Mouse (Mus musculus): ENCODE results near the gene Large1. TPM values are rescaled to one million over a fixed set of nuclear protein-coding genes. Genes with fewer than 3 reads are reported as not detected.
A peak's percentile ranks its signal among the peaks of the same experiment; 100 is the strongest.
"Not testable (repeated sequence)": the region's sequence is repeated elsewhere in the genome, so short reads cannot be mapped to it uniquely, and the experiment has no call there.

Large1 gene
- polyA plus RNA-seq, 1 experiment from 2014 or later = 13.8 TPM

GRCm38 (mm10) chr8:73052414-73052813 is 300.9 kb downstream of the Large1 start:
- Histone ChIP-seq H3K9me3 (replicated peaks) (no peaks in the 10 kb centered on the region), H3K27me3 (no peaks in the 10 kb centered on the region), H3K4me2 (replicated peaks) (no peak overlapping the region), H3K36me3 (no peaks in the 10 kb centered on the region), H3K27ac (no peak overlapping the region), H3K9ac (no peak overlapping the region), H3K4me3 (no peak overlapping the region), H3K4me1 (no peaks in the 10 kb centered on the region)
- ATAC-seq (ENCODE audit: low FRiP score) = no peak
- 78% methylated on average over 1 of the region's 1 CpGs for WGBS

- no peak overlapping the region for H3K4me2 ChIP-seq (replicated peaks)
- H3K9me3 ChIP-seq (replicated peaks) = no peaks in the 10 kb centered on the region
- H3K4me3 ChIP-seq = no peak overlapping the region
- no peak overlapping the region for H3K27ac ChIP-seq
- 98% methylated on average over 3 of the region's 3 CpGs for WGBS
- no peak overlapping the region for H3K9ac ChIP-seq
- no peaks in the 10 kb centered on the region for H3K36me3 ChIP-seq
- no peaks in the 10 kb centered on the region for H3K27me3 ChIP-seq
- no peaks in the 10 kb centered on the region for H3K4me1 ChIP-seq
- ATAC-seq (ENCODE audit: low FRiP score) = no peak
Measured at GRCm38 (mm10) chr8:73048136-73048535, 305.2 kb downstream of the Large1 start.

- ATAC-seq (ENCODE audit: low FRiP score) = no peak
- H3K9ac ChIP-seq = no peak overlapping the region
- no peak overlapping the region for H3K27ac ChIP-seq
- no peaks in the 10 kb centered on the region for H3K4me1 ChIP-seq
- no peaks in the 10 kb centered on the region for H3K27me3 ChIP-seq
- no peak overlapping the region for H3K4me2 ChIP-seq (replicated peaks)
- no peaks in the 10 kb centered on the region for H3K9me3 ChIP-seq (replicated peaks)
- no peaks in the 10 kb centered on the region for H3K36me3 ChIP-seq
- no peak overlapping the region for H3K4me3 ChIP-seq
Measured at GRCm38 (mm10) chr8:73029787-73030186, 323.6 kb downstream of the Large1 start.

GRCm38 (mm10) chr8:73018241-73018640 is 335.1 kb downstream of the Large1 start:
- H3K9ac ChIP-seq = no peak overlapping the region
- H3K4me2 ChIP-seq (replicated peaks) = no peak overlapping the region
- no peaks in the 10 kb centered on the region for H3K36me3 ChIP-seq
- no peak overlapping the region for H3K27ac ChIP-seq
- H3K9me3 ChIP-seq (replicated peaks) = no peaks in the 10 kb centered on the region
- H3K4me1 ChIP-seq = no peaks in the 10 kb centered on the region
- no peak for ATAC-seq (ENCODE audit: low FRiP score)
- 70% methylated on average over 1 of the region's 1 CpGs for WGBS
- no peak overlapping the region for H3K4me3 ChIP-seq
- no peaks in the 10 kb centered on the region for H3K27me3 ChIP-seq

- no peak overlapping the region for H3K4me2 ChIP-seq (replicated peaks)
- H3K36me3 ChIP-seq = no peaks in the 10 kb centered on the region
- H3K27me3 ChIP-seq = no peaks in the 10 kb centered on the region
- H3K9me3 ChIP-seq (replicated peaks) = no peaks in the 10 kb centered on the region
- 90% methylated on average over 1 of the region's 1 CpGs for WGBS
- no peak for ATAC-seq (ENCODE audit: low FRiP score)
- no peak overlapping the region for H3K27ac ChIP-seq
- H3K4me3 ChIP-seq = no peak overlapping the region
- H3K4me1 ChIP-seq = no peaks in the 10 kb centered on the region
- no peak overlapping the region for H3K9ac ChIP-seq
Measured at GRCm38 (mm10) chr8:73017601-73018000, 335.7 kb downstream of the Large1 start.

GRCm38 (mm10) chr8:73016303-73016702 is 337.0 kb downstream of the Large1 start:
- Histone ChIP-seq H3K9ac (no peak overlapping the region), H3K27ac (no peak overlapping the region), H3K36me3 (no peaks in the 10 kb centered on the region), H3K4me1 (no peaks in the 10 kb centered on the region), H3K4me3 (no peak overlapping the region), H3K4me2 (replicated peaks) (no peak overlapping the region), H3K9me3 (replicated peaks) (no peaks in the 10 kb centered on the region), H3K27me3 (no peaks in the 10 kb centered on the region)
- ATAC-seq (ENCODE audit: low FRiP score) = no peak
- 96% methylated on average over 2 of the region's 2 CpGs for WGBS

- ATAC-seq (ENCODE audit: low FRiP score) = peak; percentile 29; the same call in 1 of the 2 replicates
- Histone ChIP-seq H3K27me3 (no peaks in the 10 kb centered on the region), H3K9me3 (replicated peaks) (no peaks in the 10 kb centered on the region), H3K9ac (no peak overlapping the region), H3K4me3 (no peak overlapping the region), H3K4me1 (no peaks in the 10 kb centered on the region), H3K27ac (no peak overlapping the region), H3K36me3 (no peaks in the 10 kb centered on the region), H3K4me2 (replicated peaks) (no peak overlapping the region)
- WGBS = 55% methylated on average over 2 of the region's 2 CpGs
Measured at GRCm38 (mm10) chr8:73007489-73007888, 345.9 kb downstream of the Large1 start.

- no peak for ATAC-seq (ENCODE audit: low FRiP score)
- 64% methylated on average over 2 of the region's 2 CpGs for WGBS
Measured at GRCm38 (mm10) chr8:73003858-73004257, 349.5 kb downstream of the Large1 start.

GRCm38 (mm10) chr8:72993831-72994230 is 359.5 kb downstream of the Large1 start:
- Histone ChIP-seq H3K36me3 (no peaks in the 10 kb centered on the region), H3K27ac (no peak overlapping the region), H3K27me3 (no peaks in the 10 kb centered on the region), H3K9ac (no peak overlapping the region), H3K4me1 (0 out of 2 replicates have a peak, but pooled peaks cover 2% of the 10 kb centered on the region), H3K9me3 (replicated peaks) (no peaks in the 10 kb centered on the region), H3K4me3 (no peak overlapping the region), H3K4me2 (replicated peaks) (no peak overlapping the region)
- ATAC-seq (ENCODE audit: low FRiP score) = no peak
- 97% methylated on average over 1 of the region's 1 CpGs for WGBS

More at GRCm38 (mm10) chr8:73003858-73004257, 349.5 kb downstream of the Large1 start:
- no peak overlapping the region for H3K27ac ChIP-seq
- no peak overlapping the region for H3K9ac ChIP-seq
- H3K9me3 ChIP-seq (replicated peaks) = no peaks in the 10 kb centered on the region
- H3K36me3 ChIP-seq = no peaks in the 10 kb centered on the region
- H3K4me2 ChIP-seq (replicated peaks) = no peak overlapping the region
- no peaks in the 10 kb centered on the region for H3K27me3 ChIP-seq
- no peak overlapping the region for H3K4me3 ChIP-seq
- H3K4me1 ChIP-seq = no peaks in the 10 kb centered on the region

GRCm38 (mm10) chr8:72990425-72990824 is 362.9 kb downstream of the Large1 start:
- Histone ChIP-seq H3K27ac (no peak overlapping the region), H3K36me3 (no peaks in the 10 kb centered on the region), H3K4me1 (0 out of 2 replicates have a peak, but pooled peaks cover 2% of the 10 kb centered on the region), H3K4me3 (no peak overlapping the region), H3K9ac (no peak overlapping the region), H3K4me2 (replicated peaks) (no peak overlapping the region), H3K27me3 (no peaks in the 10 kb centered on the region), H3K9me3 (replicated peaks) (no peaks in the 10 kb centered on the region)
- 74% methylated on average over 2 of the region's 2 CpGs for whole genome bisulfite sequencing
- ATAC-seq (ENCODE audit: low FRiP score) = no peak

- Histone ChIP-seq H3K27me3 (no peaks in the 10 kb centered on the region), H3K9ac (no peak overlapping the region), H3K9me3 (replicated peaks) (no peaks in the 10 kb centered on the region), H3K36me3 (no peaks in the 10 kb centered on the region), H3K27ac (no peak overlapping the region), H3K4me3 (no peak overlapping the region), H3K4me2 (replicated peaks) (no peak overlapping the region), H3K4me1 (no peaks in the 10 kb centered on the region)
- 85% methylated on average over 1 of the region's 1 CpGs for WGBS
- no peak for ATAC-seq (ENCODE audit: low FRiP score)
Measured at GRCm38 (mm10) chr8:72982832-72983231, 370.5 kb downstream of the Large1 start.

GRCm38 (mm10) chr8:72955074-72955473 is 398.3 kb downstream of the Large1 start:
- no peaks in the 10 kb centered on the region for H3K36me3 ChIP-seq
- H3K4me3 ChIP-seq = no peak overlapping the region
- H3K4me1 ChIP-seq = no peaks in the 10 kb centered on the region
- no peak overlapping the region for H3K4me2 ChIP-seq (replicated peaks)
- H3K9me3 ChIP-seq (replicated peaks) = no peaks in the 10 kb centered on the region
- no peak overlapping the region for H3K9ac ChIP-seq
- no peaks in the 10 kb centered on the region for H3K27me3 ChIP-seq
- no peak overlapping the region for H3K27ac ChIP-seq
- 97% methylated on average over 3 of the region's 3 CpGs for WGBS
- no peak for ATAC-seq (ENCODE audit: low FRiP score)

- not testable (repeated sequence) for H3K9me3 ChIP-seq (replicated peaks); H3K27ac ChIP-seq; ATAC-seq (ENCODE audit: low FRiP score); H3K27me3 ChIP-seq; H3K4me1 ChIP-seq; H3K4me2 ChIP-seq (replicated peaks); H3K36me3 ChIP-seq; H3K9ac ChIP-seq; H3K4me3 ChIP-seq
- 82% methylated on average over 8 of the region's 8 CpGs for whole genome bisulfite sequencing
Measured at GRCm38 (mm10) chr8:72941393-72941792, 411.9 kb downstream of the Large1 start.

Measured in hindbrain, embryonic 12.5 days (tissue).